Mouse (Mus musculus): Measurements from ENCODE around the gene Pld5.

The Pld5 gene

GRCm38 (mm10) chr1:176167114-176167513 lies 108.0 kb downstream of the Pld5 start:
- no peak for DNase-seq

- DNase-seq, result no peak
Observed at GRCm38 (mm10) chr1:176145306-176145705, 129.8 kb downstream of the Pld5 start.

GRCm38 (mm10) chr1:176134379-176134778 lies 140.7 kb downstream of the Pld5 start:
- DNase-seq, result no peak

- DNase-seq, result no peak
Observed at GRCm38 (mm10) chr1:176125771-176126170, 149.3 kb downstream of the Pld5 start.

- no peak for DNase-seq
Observed at GRCm38 (mm10) chr1:176124441-176124840, 150.7 kb downstream of the Pld5 start.

- DNase-seq, result no peak
Observed at GRCm38 (mm10) chr1:176123781-176124180, 151.3 kb downstream of the Pld5 start.

GRCm38 (mm10) chr1:176115604-176116003 lies 159.5 kb downstream of the Pld5 start:
- no peak for DNase-seq

GRCm38 (mm10) chr1:176098685-176099320 lies 176.3 kb downstream of the Pld5 start:
- DNase-seq, result no peak

GRCm38 (mm10) chr1:176092119-176092518 lies 183.0 kb downstream of the Pld5 start:
- DNase-seq, result no peak

GRCm38 (mm10) chr1:176089382-176089781 lies 185.7 kb downstream of the Pld5 start:
- DNase-seq, result no peak

GRCm38 (mm10) chr1:176085952-176086648 lies 189.0 kb downstream of the Pld5 start:
- no peak for DNase-seq

- DNase-seq, result no peak
Observed at GRCm38 (mm10) chr1:176082306-176082705, 192.8 kb downstream of the Pld5 start.

GRCm38 (mm10) chr1:176080969-176081368 lies 194.1 kb downstream of the Pld5 start:
- no peak for DNase-seq

GRCm38 (mm10) chr1:176078410-176078809 lies 196.7 kb downstream of the Pld5 start:
- DNase-seq, result no peak

GRCm38 (mm10) chr1:176076799-176077198 lies 198.3 kb downstream of the Pld5 start:
- DNase-seq, result no peak

GRCm38 (mm10) chr1:176075810-176076209 lies 199.3 kb downstream of the Pld5 start:
- DNase-seq, result no peak

GRCm38 (mm10) chr1:176075409-176075808 lies 199.7 kb downstream of the Pld5 start:
- peak in 1 of 2 experiments; percentile 4 for DNase-seq

GRCm38 (mm10) chr1:176074526-176074925 lies 200.6 kb downstream of the Pld5 start:
- no peak for DNase-seq

GRCm38 (mm10) chr1:176065281-176065680 lies 209.8 kb downstream of the Pld5 start:
- DNase-seq, result no peak

GRCm38 (mm10) chr1:176064471-176064870 lies 210.6 kb downstream of the Pld5 start:
- DNase-seq, result no peak

- no peak for DNase-seq
Observed at GRCm38 (mm10) chr1:176053653-176054052, 221.5 kb downstream of the Pld5 start.

- DNase-seq, result no peak
Observed at GRCm38 (mm10) chr1:176046995-176047394, 228.1 kb downstream of the Pld5 start.

GRCm38 (mm10) chr1:176046375-176046774 lies 228.7 kb downstream of the Pld5 start:
- no peak for DNase-seq

GRCm38 (mm10) chr1:176043056-176043455 lies 232.1 kb downstream of the Pld5 start:
- no peak for DNase-seq

GRCm38 (mm10) chr1:176039923-176040322 lies 235.2 kb downstream of the Pld5 start:
- DNase-seq, result no peak

Data from spleen, adult 18-20 months (tissue).